Mouse (Mus musculus): Measurements from ENCODE around the gene Mbtps1. TPM values are rescaled to one million over a fixed set of nuclear protein-coding genes. Genes with fewer than 3 reads are reported as not detected.

The Mbtps1 gene
- polyA plus RNA-seq, 1 experiment from 2014 or later, result 139 TPM

- Histone ChIP-seq H3K36me3 (no peaks in the 10 kb centered on the region), H3K4me3 (peak overlapping the region; percentile 62), H3K9ac (peak overlapping the region; percentile 76), H3K4me1 (peaks cover 8% of the 10 kb centered on the region), H3K27ac (no peak overlapping the region), H3K4me2 (replicated peaks) (peak overlapping the region; percentile 97), H3K9me3 (no peaks in the 10 kb centered on the region), H3K27me3 (peaks cover 59% of the 10 kb centered on the region)
- 0 out of 2 replicates have a peak, but pooled peaks have one; percentile 26 for ATAC-seq (ENCODE audit: low FRiP score, low read depth)
- 3% methylated on average over 16 of the region's 16 CpGs for WGBS
These were observed 16.8 kb upstream of the Mbtps1 start for GRCm38 (mm10) chr8:119575366-119575726.

- peaks cover 8% of the 10 kb centered on the region for H3K4me1 ChIP-seq
- peaks cover 57% of the 10 kb centered on the region for H3K27me3 ChIP-seq
- peak; percentile 87 for ATAC-seq (ENCODE audit: low FRiP score, low read depth)
- H3K4me3 ChIP-seq, result peak within 1 kb of the TSS; percentile 62
- no peak within 1 kb of the TSS for H3K27ac ChIP-seq
- H3K9me3 ChIP-seq, result no peaks in the 10 kb centered on the region
- under 1% methylated on average over 97 of the region's 97 CpGs for WGBS
- H3K4me2 ChIP-seq (replicated peaks), result peak within 1 kb of the TSS; percentile 97
- peak within 1 kb of the TSS; percentile 76 for H3K9ac ChIP-seq
- H3K36me3 ChIP-seq, result no peaks in the 10 kb centered on the region
These were observed 16.2 kb upstream of the Mbtps1 start, which contains the start of the genes Hsdl1 and Dnaaf1 for GRCm38 (mm10) chr8:119574437-119575365. TSS of gene Hsdl1 (minus strand) at chr8:119575183. TSS of gene Dnaaf1 (plus strand) at chr8:119575235.

- H3K4me2 ChIP-seq (replicated peaks), result no peak overlapping the region
These were observed 13.9 kb upstream of the Mbtps1 start for GRCm38 (mm10) chr8:119572411-119572810.

GRCm38 (mm10) chr8:119571135-119571534 lies 12.6 kb upstream of the Mbtps1 start:
- Histone ChIP-seq H3K27ac (no peak overlapping the region), H3K27me3 (peaks cover 26% of the 10 kb centered on the region), H3K36me3 (peaks cover 11% of the 10 kb centered on the region), H3K4me2 (replicated peaks) (no peak overlapping the region), H3K9ac (no peak overlapping the region), H3K9me3 (no peaks in the 10 kb centered on the region), H3K4me1 (peaks cover 8% of the 10 kb centered on the region), H3K4me3 (no peak overlapping the region)
- WGBS, result 76% methylated on average over 6 of the region's 6 CpGs
- no peak for ATAC-seq (ENCODE audit: low FRiP score, low read depth)

More at GRCm38 (mm10) chr8:119572411-119572810, 13.9 kb upstream of the Mbtps1 start:
- Histone ChIP-seq H3K9ac (no peak overlapping the region), H3K4me1 (peaks cover 8% of the 10 kb centered on the region), H3K4me3 (no peak overlapping the region), H3K36me3 (0 out of 2 replicates have a peak, but pooled peaks cover 5% of the 10 kb centered on the region), H3K9me3 (no peaks in the 10 kb centered on the region), H3K27ac (no peak overlapping the region), H3K27me3 (peaks cover 38% of the 10 kb centered on the region)
- 88% methylated on average over 4 of the region's 4 CpGs for WGBS
- no peak for ATAC-seq (ENCODE audit: low FRiP score, low read depth)

- Histone ChIP-seq H3K4me1 (peaks cover 8% of the 10 kb centered on the region), H3K9ac (no peak overlapping the region), H3K27ac (no peak overlapping the region), H3K4me3 (no peak overlapping the region), H3K4me2 (replicated peaks) (no peak overlapping the region), H3K27me3 (peaks cover 19% of the 10 kb centered on the region), H3K36me3 (peaks cover 23% of the 10 kb centered on the region), H3K9me3 (no peaks in the 10 kb centered on the region)
- ATAC-seq (ENCODE audit: low FRiP score, low read depth), result no peak
- 37% methylated on average over 4 of the region's 4 CpGs for WGBS
These were observed 11.3 kb upstream of the Mbtps1 start for GRCm38 (mm10) chr8:119569881-119570280.

GRCm38 (mm10) chr8:119568951-119569350 lies 10.4 kb upstream of the Mbtps1 start:
- Histone ChIP-seq H3K4me3 (no peak overlapping the region), H3K9ac (no peak overlapping the region), H3K27me3 (peaks cover 13% of the 10 kb centered on the region), H3K4me2 (replicated peaks) (no peak overlapping the region), H3K4me1 (peaks cover 3% of the 10 kb centered on the region), H3K27ac (no peak overlapping the region), H3K9me3 (no peaks in the 10 kb centered on the region), H3K36me3 (peaks cover 31% of the 10 kb centered on the region)
- WGBS, result 58% methylated on average over 7 of the region's 7 CpGs
- no peak for ATAC-seq (ENCODE audit: low FRiP score, low read depth)

- no peak for ATAC-seq (ENCODE audit: low FRiP score, low read depth)
- H3K9ac ChIP-seq, result no peak overlapping the region
- H3K27me3 ChIP-seq, result peaks cover 6% of the 10 kb centered on the region
- no peaks in the 10 kb centered on the region for H3K4me1 ChIP-seq
- no peak overlapping the region for H3K27ac ChIP-seq
- WGBS, result 82% methylated on average over 9 of the region's 9 CpGs
- H3K4me2 ChIP-seq (replicated peaks), result no peak overlapping the region
- H3K9me3 ChIP-seq, result no peaks in the 10 kb centered on the region
- H3K36me3 ChIP-seq, result peaks cover 38% of the 10 kb centered on the region
- H3K4me3 ChIP-seq, result no peak overlapping the region
These were observed 9.7 kb upstream of the Mbtps1 start for GRCm38 (mm10) chr8:119568251-119568650.

- Histone ChIP-seq H3K36me3 (peaks cover 54% of the 10 kb centered on the region), H3K4me2 (replicated peaks) (no peak overlapping the region)
- ATAC-seq (ENCODE audit: low FRiP score, low read depth), result no peak
These were observed 7.8 kb upstream of the Mbtps1 start for GRCm38 (mm10) chr8:119566367-119566766.

GRCm38 (mm10) chr8:119563849-119564251 lies 5.3 kb upstream of the Mbtps1 start:
- H3K27ac ChIP-seq, result no peak overlapping the region
- H3K36me3 ChIP-seq, result peaks cover 54% of the 10 kb centered on the region
- 92% methylated on average over 14 of the region's 14 CpGs for WGBS
- no peaks in the 10 kb centered on the region for H3K9me3 ChIP-seq
- ATAC-seq (ENCODE audit: low FRiP score, low read depth), result no peak
- no peak overlapping the region for H3K9ac ChIP-seq
- peaks cover 13% of the 10 kb centered on the region for H3K4me1 ChIP-seq
- no peaks in the 10 kb centered on the region for H3K27me3 ChIP-seq
- H3K4me2 ChIP-seq (replicated peaks), result no peak overlapping the region
- no peak overlapping the region for H3K4me3 ChIP-seq

More at GRCm38 (mm10) chr8:119566367-119566766, 7.8 kb upstream of the Mbtps1 start:
- H3K4me3 ChIP-seq, result no peak overlapping the region
- H3K9ac ChIP-seq, result no peak overlapping the region; the same call in 1 of the 2 replicates
- H3K4me1 ChIP-seq, result no peaks in the 10 kb centered on the region
- no peak overlapping the region for H3K27ac ChIP-seq
- no peaks in the 10 kb centered on the region for H3K27me3 ChIP-seq
- no peaks in the 10 kb centered on the region for H3K9me3 ChIP-seq
- 82% methylated on average over 11 of the region's 11 CpGs for WGBS

- Histone ChIP-seq H3K4me2 (replicated peaks) (peak overlapping the region; percentile 67), H3K9me3 (no peaks in the 10 kb centered on the region), H3K9ac (peak overlapping the region; percentile 55), H3K4me3 (peak overlapping the region; percentile 75; the same call in 1 of the 2 replicates), H3K27me3 (no peaks in the 10 kb centered on the region), H3K27ac (no peak overlapping the region), H3K36me3 (peaks cover 31% of the 10 kb centered on the region), H3K4me1 (peaks cover 44% of the 10 kb centered on the region)
- WGBS, result 81% methylated on average over 6 of the region's 6 CpGs
- ATAC-seq (ENCODE audit: low FRiP score, low read depth), result no peak
These were observed 826 bp upstream of the Mbtps1 start for GRCm38 (mm10) chr8:119559402-119559720.

GRCm38 (mm10) chr8:119557821-119558602 lies 523 bp downstream of the Mbtps1 start:
- under 1% methylated on average over 53 of the region's 55 CpGs for WGBS

GRCm38 (mm10) chr8:119557132-119557531 lies 1.4 kb downstream of the Mbtps1 start:
- H3K9me3 ChIP-seq, result no peaks in the 10 kb centered on the region
- no peak overlapping the region for H3K27ac ChIP-seq
- no peaks in the 10 kb centered on the region for H3K27me3 ChIP-seq
- peaks cover 56% of the 10 kb centered on the region for H3K4me1 ChIP-seq
- H3K4me2 ChIP-seq (replicated peaks), result peak overlapping the region; percentile 83
- peak overlapping the region; percentile 85 for H3K9ac ChIP-seq
- no peak for ATAC-seq (ENCODE audit: low FRiP score, low read depth)
- peaks cover 10% of the 10 kb centered on the region for H3K36me3 ChIP-seq
- H3K4me3 ChIP-seq, result peak overlapping the region; percentile 75
- 80% methylated on average over 9 of the region's 9 CpGs for WGBS

More at GRCm38 (mm10) chr8:119557821-119558602, 523 bp downstream of the Mbtps1 start:
- ATAC-seq (ENCODE audit: low FRiP score, low read depth), result peak; percentile 92
- H3K27me3 ChIP-seq, result no peaks in the 10 kb centered on the region
- H3K4me2 ChIP-seq (replicated peaks), result peak overlapping the region; percentile 83
- peaks cover 52% of the 10 kb centered on the region for H3K4me1 ChIP-seq
- H3K9ac ChIP-seq, result peak overlapping the region; percentile 85
- H3K9me3 ChIP-seq, result no peaks in the 10 kb centered on the region
- H3K27ac ChIP-seq, result peak overlapping the region; percentile 85
- peak overlapping the region; percentile 75 for H3K4me3 ChIP-seq
- H3K36me3 ChIP-seq, result peaks cover 18% of the 10 kb centered on the region
